Mouse (Mus musculus) cerebellum, postnatal 10 days (tissue): Measurements from ENCODE around the gene Traf3ip2.

Source experiments
- DNase-seq, 2 experiments: peaks; one replicate each; pipeline ENCODE4 v3.0.0; 2021; ENCODE audit warnings: mixed read lengths in 2 of 2

Gene Traf3ip2

GRCm38 (mm10) chr10:39612633-39612988 lies at the start of gene Traf3ip2:
Traf3ip2 (plus strand) TSS chr10:39612934.
- DNase-seq: no peak

DNA sequence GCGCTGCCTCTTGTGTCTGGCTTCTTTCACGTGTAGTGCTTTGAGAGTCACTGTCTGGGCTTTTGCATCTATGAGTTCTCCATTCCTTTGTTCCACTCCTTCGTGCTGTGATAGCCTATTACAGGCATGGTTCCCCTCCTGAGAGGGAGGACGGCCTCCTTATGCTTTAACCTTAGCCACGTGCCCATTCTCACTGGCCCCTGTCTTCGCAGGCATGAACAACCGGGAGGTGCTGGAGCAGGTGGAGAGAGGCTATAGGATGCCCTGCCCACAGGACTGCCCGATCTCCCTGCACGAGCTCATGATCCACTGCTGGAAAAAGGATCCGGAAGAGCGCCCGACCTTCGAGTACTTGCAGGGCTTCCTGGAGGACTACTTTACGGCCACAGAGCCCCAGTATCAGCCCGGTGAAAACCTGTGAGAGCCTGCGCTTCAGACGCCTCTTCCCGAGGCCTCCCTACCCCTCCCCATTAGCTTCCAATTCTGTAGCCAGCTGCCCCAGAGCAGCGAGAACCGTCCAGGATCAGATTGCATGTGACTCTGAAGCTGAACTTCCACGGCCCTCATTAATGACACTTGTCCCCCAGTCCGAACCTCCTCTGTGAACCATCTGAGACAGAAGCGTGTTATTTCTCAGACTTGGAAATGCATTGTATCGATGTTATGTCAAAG lies 49.0 kb upstream of the Traf3ip2 start:
- DNase-seq: no peak

DNA sequence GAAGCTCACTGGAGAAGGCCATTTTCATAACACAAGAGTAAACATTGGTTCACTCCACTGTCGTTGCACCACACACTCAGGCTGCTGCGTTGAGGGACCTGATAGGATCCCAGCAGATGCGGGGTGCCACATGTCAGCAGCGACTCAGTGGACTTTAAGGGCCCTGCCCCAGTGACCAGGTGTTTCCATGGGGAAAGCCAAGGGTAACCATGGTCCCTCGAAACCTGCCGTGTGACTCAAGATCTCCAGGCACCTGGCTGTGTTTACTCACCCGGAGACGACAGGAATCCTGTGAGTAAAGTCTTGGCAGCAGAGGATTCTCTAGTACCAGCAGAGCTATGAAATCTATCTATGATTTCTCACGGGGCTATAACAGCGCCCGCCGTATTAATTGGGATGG lies 45.8 kb upstream of the Traf3ip2 start:
- no peak for DNase-seq

GRCm38 (mm10) chr10:39568991-39569390 lies 43.7 kb upstream of the Traf3ip2 start:
- no peak for DNase-seq

- no peak for DNase-seq
These were observed 41.7 kb upstream of the Traf3ip2 start for GRCm38 (mm10) chr10:39571011-39571410.

DNA sequence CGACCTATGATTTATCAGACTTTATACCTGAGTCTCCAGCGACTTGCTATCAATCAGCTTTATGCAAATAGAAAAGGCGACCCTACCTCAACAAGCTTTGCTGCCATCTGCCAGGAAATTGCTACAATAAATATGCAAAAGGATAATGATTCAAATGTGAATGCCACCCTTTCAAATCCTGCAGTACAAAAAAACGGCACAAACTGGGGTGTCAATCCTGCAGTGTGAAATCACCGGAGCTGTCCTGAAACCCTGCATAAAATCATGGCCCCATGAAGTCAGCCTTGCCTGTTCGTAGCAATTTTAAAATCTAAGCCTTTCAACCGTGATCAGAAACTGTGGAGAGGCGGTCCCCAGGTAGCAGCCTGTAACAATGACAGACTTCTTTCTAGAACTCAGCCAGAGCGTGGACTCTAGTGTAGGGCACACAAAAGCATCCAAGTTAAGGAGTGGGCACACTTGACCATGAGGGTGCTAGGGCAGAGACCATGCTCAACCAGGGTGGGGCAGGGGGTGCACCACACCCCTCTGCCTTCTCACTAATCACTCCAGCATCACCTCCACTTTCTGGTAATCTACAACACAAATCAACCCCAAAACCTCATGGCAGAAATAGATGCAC lies 40.6 kb upstream of the Traf3ip2 start:
- no peak for DNase-seq

DNA sequence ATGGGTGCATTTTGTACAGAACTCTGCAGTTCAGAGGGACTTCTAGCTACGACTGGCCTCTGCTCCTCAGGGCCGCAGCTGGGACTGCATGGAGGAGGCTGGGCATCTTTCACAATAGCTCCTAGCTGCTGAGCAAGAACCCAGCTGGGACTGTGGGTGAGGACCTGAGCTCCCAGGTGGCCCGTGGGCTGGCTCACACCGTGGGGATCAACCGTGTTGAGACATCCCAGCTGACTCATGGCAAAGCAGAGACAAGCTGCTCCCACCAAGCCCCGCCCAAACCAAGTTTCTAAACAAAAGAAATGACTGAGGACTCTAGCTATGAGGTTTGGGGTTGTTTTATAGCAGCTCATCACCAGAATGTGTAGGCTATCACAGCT lies 40.1 kb upstream of the Traf3ip2 start:
- no peak for DNase-seq

DNA sequence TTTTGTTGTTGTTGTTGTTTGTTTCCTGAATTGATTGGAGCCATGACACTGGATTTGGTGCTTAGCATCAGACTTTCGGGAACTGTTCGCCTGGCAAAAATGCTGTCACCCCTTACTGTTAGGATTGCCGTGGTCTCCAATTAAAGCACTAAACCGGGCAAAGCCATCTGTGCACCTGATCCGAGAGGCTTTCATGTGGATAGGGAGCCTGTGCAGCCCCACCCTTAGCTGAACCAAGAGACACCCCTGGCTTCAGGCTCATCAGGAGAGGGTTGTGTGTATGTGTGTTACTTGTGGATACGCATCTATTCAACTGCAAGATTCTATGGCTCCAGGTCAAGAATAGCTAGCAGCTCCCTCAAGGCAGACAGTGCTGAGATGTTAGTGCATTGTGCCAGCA lies 36.3 kb upstream of the Traf3ip2 start:
- DNase-seq: peak; percentile 56 to 60

GRCm38 (mm10) chr10:39580477-39580876 lies 32.3 kb upstream of the Traf3ip2 start:
- no peak for DNase-seq

DNA sequence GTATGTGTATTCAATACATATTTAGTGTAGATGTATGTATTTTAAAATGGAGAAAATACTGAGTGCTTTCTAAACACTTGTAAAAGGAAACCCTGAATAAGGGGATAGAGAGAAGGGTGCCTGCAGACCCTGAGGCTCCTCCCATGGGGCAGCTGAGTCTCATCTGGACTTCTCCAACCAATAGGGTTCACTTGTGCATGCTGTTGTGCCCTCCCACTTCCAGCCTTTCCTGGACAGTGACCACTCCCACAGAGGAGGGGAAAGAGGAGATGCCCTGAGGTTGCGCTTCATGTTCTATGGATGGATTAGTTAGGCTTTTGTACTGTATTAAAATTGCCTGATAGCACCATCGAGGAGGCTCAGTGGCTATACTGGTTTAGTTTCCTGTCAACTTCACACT lies 30.3 kb upstream of the Traf3ip2 start:
- no peak for DNase-seq

DNA sequence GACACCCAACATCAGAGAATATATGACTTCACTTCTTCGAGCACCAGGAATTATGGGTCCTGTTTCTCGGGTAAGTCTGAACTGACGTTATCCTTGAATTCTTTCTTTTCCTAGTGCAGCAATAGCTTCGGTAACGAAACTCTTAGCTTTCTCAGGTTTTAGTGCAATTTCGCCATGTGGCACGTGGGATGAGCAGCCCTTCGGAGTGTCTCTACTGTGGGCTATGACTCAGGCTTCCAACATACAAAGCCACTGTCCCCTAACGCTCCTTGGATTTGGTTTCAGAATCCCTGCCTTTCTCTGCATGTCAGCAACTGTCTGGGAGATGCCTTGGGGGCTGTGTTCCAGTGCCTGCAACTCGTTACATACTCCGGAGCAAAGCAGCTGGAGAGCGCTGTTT lies 29.0 kb upstream of the Traf3ip2 start:
- DNase-seq: no peak

DNA sequence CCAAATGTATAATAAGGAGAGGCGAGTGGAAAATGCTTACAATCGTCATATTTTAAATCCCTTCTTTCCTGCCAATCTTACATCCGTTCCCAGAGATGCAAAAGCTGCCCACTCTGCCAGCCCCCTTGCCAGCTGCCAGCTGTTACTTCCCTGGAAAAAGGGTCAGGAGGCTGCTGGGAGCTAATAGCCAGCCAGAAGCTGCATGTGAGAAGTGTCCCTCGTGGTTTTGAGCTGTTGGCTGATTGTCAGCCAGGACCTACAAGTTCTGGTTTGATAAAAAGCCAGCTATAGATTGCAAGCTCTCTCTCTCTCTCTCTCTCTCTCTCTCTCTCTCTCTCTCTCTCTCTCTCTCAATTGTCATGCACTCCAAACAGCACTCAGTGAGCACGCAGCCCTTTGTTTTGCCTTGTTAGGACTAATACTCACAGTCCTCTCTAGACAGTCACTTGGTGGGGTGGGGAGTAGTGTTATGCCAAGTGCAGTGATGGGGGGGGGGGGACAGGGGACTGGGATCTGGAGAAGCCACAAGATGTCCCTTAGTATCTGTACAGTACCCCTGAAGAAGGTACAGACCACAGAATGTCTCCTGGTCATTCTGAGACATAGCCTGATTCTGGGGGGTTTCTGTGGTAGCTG lies 25.3 kb upstream of the Traf3ip2 start:
- peak; percentile 70 to 80 for DNase-seq

- no peak for DNase-seq
These were observed 24.6 kb upstream of the Traf3ip2 start for GRCm38 (mm10) chr10:39587973-39588746.

DNA sequence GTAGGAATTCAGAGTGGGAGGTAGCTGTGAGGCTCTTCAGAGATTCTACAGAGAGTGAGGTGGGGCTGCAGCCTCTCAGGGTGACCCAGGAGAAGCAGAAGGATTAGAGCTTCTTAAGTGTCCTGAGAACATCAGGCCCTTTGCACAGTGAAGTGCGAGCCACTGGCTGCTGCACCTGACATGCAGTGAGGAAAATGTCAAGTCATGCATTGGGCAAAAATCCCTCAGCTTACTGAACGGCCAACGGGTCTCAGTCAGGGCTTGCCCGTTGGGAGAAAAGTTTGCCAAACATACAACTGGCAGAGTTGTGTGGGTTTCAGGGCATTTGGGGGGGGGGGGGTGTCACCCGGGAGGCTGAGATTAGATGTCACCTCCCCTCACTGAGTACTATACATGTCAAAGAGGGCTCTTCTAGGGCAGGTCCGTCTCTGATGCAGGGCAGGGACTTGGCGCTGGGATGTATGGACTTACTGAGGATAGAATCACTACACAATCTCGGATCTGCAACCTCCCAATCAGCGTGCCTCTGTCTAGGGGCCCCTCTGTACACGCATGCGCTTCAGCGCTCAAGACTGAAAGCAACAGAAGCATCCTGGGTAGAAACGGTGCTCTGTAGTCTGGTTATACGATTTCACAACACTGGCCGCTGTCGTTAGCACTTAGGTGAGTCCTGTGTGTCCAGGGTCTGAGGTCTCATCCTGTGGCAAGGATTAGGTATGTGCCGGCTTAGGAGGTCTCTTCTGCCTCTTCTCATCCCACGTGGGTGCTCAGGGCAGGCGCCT lies 22.8 kb upstream of the Traf3ip2 start:
- DNase-seq: no peak

DNA sequence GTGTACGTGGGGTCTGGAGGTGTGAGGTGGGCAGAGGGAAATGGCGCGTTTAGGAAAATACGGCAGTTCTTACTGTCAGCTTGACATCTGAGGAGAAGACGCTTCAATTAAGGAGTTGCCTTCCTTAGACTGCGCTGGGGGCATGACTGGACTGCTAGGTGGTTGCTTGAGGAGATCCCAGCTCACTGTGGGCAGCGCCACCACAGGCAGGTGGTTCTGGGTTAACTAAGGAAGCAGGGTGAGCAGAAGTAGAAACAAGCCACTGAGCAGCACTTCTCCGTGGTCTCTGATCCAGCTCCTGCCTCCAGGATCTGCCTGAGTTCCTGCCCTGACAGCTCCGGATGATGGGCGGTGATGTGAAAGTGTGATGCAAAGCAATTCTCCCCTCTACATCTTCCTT lies 22.1 kb upstream of the Traf3ip2 start:
- no peak for DNase-seq

- DNase-seq: no peak
These were observed 20.2 kb upstream of the Traf3ip2 start for GRCm38 (mm10) chr10:39592501-39592900.

GRCm38 (mm10) chr10:39594716-39595115 lies 18.0 kb upstream of the Traf3ip2 start:
- DNase-seq: no peak

- no peak for DNase-seq
These were observed 16.9 kb upstream of the Traf3ip2 start for GRCm38 (mm10) chr10:39595862-39596261.

DNA sequence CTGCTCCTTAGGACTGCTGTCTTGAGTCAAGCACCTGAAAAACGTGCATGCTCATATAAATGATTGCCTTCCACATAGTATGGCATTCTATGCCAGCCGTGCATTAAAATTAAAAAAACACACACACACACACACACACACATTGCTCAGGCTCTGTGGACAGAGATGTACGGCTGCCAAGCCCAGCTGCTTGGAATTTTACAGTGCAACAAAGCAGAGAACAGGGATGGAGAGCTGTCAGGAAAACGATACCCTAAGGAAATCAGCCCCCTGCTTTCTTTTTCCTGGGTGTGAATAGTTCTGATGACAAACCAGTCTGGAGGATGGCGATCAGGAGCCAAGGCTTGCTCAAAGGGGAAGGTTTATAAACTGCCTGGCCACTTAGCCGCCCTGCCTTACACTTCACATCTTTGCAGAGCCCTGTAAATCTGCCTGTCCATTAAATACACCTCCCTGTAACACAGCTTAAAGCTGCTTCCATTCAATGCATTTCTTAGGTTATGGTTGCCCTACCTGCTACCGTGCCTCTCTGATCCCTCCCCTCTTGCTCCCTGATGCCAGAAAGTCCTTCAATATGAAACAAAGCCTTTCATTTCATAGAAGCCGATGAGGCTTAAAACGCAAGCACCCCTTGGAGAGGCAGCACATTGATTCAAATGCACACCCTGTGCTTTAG lies 15.5 kb upstream of the Traf3ip2 start:
- peak in 1 of 2 experiments; percentile 27 for DNase-seq

GRCm38 (mm10) chr10:39597792-39598183 lies 14.9 kb upstream of the Traf3ip2 start:
- DNase-seq: peak; percentile 29 to 41

DNA sequence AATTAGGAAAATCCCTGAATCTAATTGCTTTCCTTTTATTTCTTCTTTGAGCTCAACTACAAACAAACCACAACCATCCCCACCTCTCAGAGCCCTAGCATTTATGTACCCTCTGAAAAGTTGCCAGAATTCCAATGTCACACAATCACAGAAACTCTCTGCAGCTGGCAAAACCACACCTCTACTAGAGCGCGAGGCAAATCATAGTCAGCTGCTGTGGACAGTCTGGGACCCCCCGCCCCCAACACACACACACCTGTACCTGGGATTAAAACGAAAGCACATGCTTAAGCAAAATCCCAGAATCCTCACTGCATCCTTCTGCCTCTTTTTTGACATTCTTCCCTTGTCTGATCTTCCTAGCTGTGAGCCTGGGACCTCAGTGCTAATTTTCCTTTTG lies 13.1 kb upstream of the Traf3ip2 start:
- DNase-seq: no peak

- no peak for DNase-seq
These were observed 12.6 kb upstream of the Traf3ip2 start for GRCm38 (mm10) chr10:39600115-39600514.
